Mouse (Mus musculus): ENCODE measurements around the gene Foxn4. TPM values are rescaled to one million over a fixed set of nuclear protein-coding genes. Genes with fewer than 3 reads are reported as not detected.

The Foxn4 gene
- polyA plus RNA-seq, 1 experiment from 2014 or later: 0.09 TPM

GRCm38 (mm10) chr5:114284604-114285397, 11.2 kb upstream of the Foxn4 start:
- DNase-seq (ENCODE audit: low spot score): peak; percentile 78
- peaks cover 6% of the 10 kb centered on the region; the same call in 1 of the 2 replicates for H3K27me3 ChIP-seq (replicated peaks; ENCODE audit: control insufficient read depth, insufficient read depth, low read length)
- H3K9ac ChIP-seq (ENCODE audit: low read length): no peak overlapping the region

GRCm38 (mm10) chr5:114282346-114282745, 8.7 kb upstream of the Foxn4 start:
- DNase-seq (ENCODE audit: low spot score): no peak
- WGBS: 59% methylated on average over 6 of the region's 6 CpGs
- Histone ChIP-seq H3K27ac (ENCODE audit: low read depth, low read length) (no peak overlapping the region), H3K27me3 (replicated peaks; ENCODE audit: control insufficient read depth, insufficient read depth, low read length) (peaks cover 17% of the 10 kb centered on the region), H3K4me3 (ENCODE audit: low read depth, low read length) (no peak overlapping the region), H3K9me3 (replicated peaks; ENCODE audit: control insufficient read depth, low read length) (no peaks in the 10 kb centered on the region), H3K9ac (ENCODE audit: low read length) (no peak overlapping the region), H3K4me1 (ENCODE audit: control insufficient read depth, insufficient read depth, low read length) (peaks cover 11% of the 10 kb centered on the region), H3K36me3 (ENCODE audit: control insufficient read depth, insufficient read depth, low read length) (no peaks in the 10 kb centered on the region), H3K4me2 (ENCODE audit: low read length) (no peak overlapping the region)
- ATAC-seq: no peak

More at GRCm38 (mm10) chr5:114284604-114285397, 11.2 kb upstream of the Foxn4 start:
- Histone ChIP-seq H3K4me1 (ENCODE audit: control insufficient read depth, insufficient read depth, low read length) (peaks cover 7% of the 10 kb centered on the region), H3K4me3 (ENCODE audit: low read depth, low read length) (no peak overlapping the region), H3K36me3 (ENCODE audit: control insufficient read depth, insufficient read depth, low read length) (no peaks in the 10 kb centered on the region), H3K4me2 (ENCODE audit: low read length) (peak overlapping the region; percentile 7; the same call in 1 of the 2 replicates), H3K9me3 (replicated peaks; ENCODE audit: control insufficient read depth, low read length) (no peaks in the 10 kb centered on the region), H3K27ac (ENCODE audit: low read depth, low read length) (peak overlapping the region; percentile 58; the same call in 1 of the 2 replicates)
- peak; percentile 75 for ATAC-seq
- WGBS: 23% methylated on average over 13 of the region's 13 CpGs

GRCm38 (mm10) chr5:114279382-114280143, 6.0 kb upstream of the Foxn4 start:
- WGBS: 18% methylated on average over 12 of the region's 12 CpGs
- H3K27me3 ChIP-seq (replicated peaks; ENCODE audit: control insufficient read depth, insufficient read depth, low read length): peaks cover 44% of the 10 kb centered on the region
- no peak overlapping the region for H3K4me3 ChIP-seq (ENCODE audit: low read depth, low read length)
- no peaks in the 10 kb centered on the region for H3K36me3 ChIP-seq (ENCODE audit: control insufficient read depth, insufficient read depth, low read length)
- no peak for ATAC-seq
- peak overlapping the region; percentile 26; the same call in 1 of the 2 replicates for H3K4me2 ChIP-seq (ENCODE audit: low read length)
- H3K27ac ChIP-seq (ENCODE audit: low read depth, low read length): 0 out of 2 replicates have a peak overlapping the region, but pooled peaks have one; percentile 9
- peak; percentile 59 for DNase-seq (ENCODE audit: low spot score)
- no peak overlapping the region for H3K9ac ChIP-seq (ENCODE audit: low read length)
- peaks cover 10% of the 10 kb centered on the region for H3K4me1 ChIP-seq (ENCODE audit: control insufficient read depth, insufficient read depth, low read length)
- no peaks in the 10 kb centered on the region for H3K9me3 ChIP-seq (replicated peaks; ENCODE audit: control insufficient read depth, low read length)

GRCm38 (mm10) chr5:114275991-114276390, 2.4 kb upstream of the Foxn4 start:
- 13% methylated on average over 16 of the region's 16 CpGs for WGBS
- ATAC-seq (no peak), DNase-seq (ENCODE audit: low spot score) (no peak)
- Histone ChIP-seq H3K4me1 (ENCODE audit: control insufficient read depth, insufficient read depth, low read length) (peaks cover 8% of the 10 kb centered on the region), H3K4me2 (ENCODE audit: low read length) (no peak overlapping the region), H3K9ac (ENCODE audit: low read length) (no peak overlapping the region), H3K27ac (ENCODE audit: low read depth, low read length) (no peak overlapping the region), H3K9me3 (replicated peaks; ENCODE audit: control insufficient read depth, low read length) (no peaks in the 10 kb centered on the region), H3K4me3 (ENCODE audit: low read depth, low read length) (no peak overlapping the region), H3K36me3 (ENCODE audit: control insufficient read depth, insufficient read depth, low read length) (no peaks in the 10 kb centered on the region), H3K27me3 (replicated peaks; ENCODE audit: control insufficient read depth, insufficient read depth, low read length) (peaks cover 74% of the 10 kb centered on the region)

DNA sequence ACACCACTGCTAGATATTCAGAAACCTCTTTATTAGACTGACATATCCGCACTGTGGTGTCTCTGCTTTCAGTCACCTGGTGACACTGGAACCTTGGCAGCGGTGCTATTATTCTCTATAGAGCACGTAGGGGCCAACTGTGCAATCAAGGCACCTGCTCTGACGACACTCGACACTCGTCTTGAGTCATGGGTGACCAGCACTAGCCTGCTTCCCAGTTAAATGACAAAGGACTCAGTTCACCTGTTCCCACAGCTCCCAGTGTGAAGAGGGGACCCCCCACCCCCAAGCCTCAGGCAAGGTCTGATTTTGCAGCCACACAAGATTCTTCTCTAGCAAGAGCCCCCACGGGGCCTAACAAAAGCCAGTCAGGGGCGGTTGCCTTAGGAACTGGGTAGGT, 1.7 kb upstream of the Foxn4 start:
- Histone ChIP-seq H3K9me3 (replicated peaks; ENCODE audit: control insufficient read depth, low read length) (no peaks in the 10 kb centered on the region), H3K27me3 (replicated peaks; ENCODE audit: control insufficient read depth, insufficient read depth, low read length) (peaks cover 70% of the 10 kb centered on the region), H3K36me3 (ENCODE audit: control insufficient read depth, insufficient read depth, low read length) (no peaks in the 10 kb centered on the region), H3K27ac (ENCODE audit: low read depth, low read length) (no peak overlapping the region), H3K4me1 (ENCODE audit: control insufficient read depth, insufficient read depth, low read length) (peaks cover 8% of the 10 kb centered on the region), H3K4me3 (ENCODE audit: low read depth, low read length) (no peak overlapping the region), H3K4me2 (ENCODE audit: low read length) (no peak overlapping the region), H3K9ac (ENCODE audit: low read length) (no peak overlapping the region)
- WGBS: 3% methylated on average over 8 of the region's 8 CpGs
- no peak for DNase-seq (ENCODE audit: low spot score)
- no peak for ATAC-seq

DNA sequence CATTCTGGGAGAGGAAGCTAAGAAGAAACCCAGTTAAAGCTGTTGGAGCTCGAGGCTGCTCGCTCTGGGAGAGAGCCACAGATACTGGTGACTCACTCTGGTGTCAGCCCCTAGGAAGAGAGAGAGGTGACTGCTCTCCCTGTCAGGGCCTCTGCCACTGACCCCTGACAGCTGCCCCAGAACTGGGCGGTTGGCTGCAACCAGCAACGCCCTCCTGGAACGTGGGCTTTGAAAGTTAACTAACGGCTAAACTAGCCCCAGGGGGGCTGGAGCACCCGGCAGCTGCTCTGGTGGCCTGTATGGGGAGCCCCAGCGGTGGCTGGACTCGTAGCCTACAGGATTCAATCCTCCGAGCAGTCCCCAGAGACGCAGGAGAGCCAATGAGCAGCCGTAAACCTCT, 3.6 kb downstream of the Foxn4 start:
- Histone ChIP-seq H3K36me3 (ENCODE audit: control insufficient read depth, insufficient read depth, low read length) (no peaks in the 10 kb centered on the region), H3K9me3 (replicated peaks; ENCODE audit: control insufficient read depth, low read length) (no peaks in the 10 kb centered on the region), H3K27me3 (replicated peaks; ENCODE audit: control insufficient read depth, insufficient read depth, low read length) (peaks cover 37% of the 10 kb centered on the region), H3K9ac (ENCODE audit: low read length) (no peak overlapping the region), H3K4me1 (ENCODE audit: control insufficient read depth, insufficient read depth, low read length) (no peaks in the 10 kb centered on the region; the same call in 1 of the 2 replicates), H3K4me2 (ENCODE audit: low read length) (no peak overlapping the region), H3K27ac (ENCODE audit: low read depth, low read length) (no peak overlapping the region), H3K4me3 (ENCODE audit: low read depth, low read length) (no peak overlapping the region)
- WGBS: 26% methylated on average over 12 of the region's 12 CpGs
- DNase-seq (ENCODE audit: low spot score): no peak
- ATAC-seq: no peak

DNA sequence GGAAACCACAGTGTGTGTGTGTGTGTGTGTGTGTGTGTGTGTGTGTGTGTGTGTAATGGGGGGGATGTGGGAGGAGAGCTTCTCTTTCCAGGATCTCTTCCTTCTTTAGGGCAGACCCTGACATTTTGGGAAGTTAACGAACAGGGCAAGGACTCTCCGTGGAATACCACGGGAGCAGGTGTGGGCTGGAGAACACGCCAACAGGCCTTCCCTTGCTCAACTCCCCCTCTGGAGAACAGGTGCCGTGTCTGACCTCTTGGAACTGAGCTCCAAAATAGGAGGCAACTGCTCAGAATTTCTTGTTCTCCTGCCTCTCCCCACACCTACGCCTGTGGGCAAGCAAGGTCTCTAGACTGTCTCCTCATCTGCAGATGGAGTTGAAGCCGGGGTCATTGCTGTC, 4.1 kb downstream of the Foxn4 start:
- Histone ChIP-seq H3K27me3 (replicated peaks; ENCODE audit: control insufficient read depth, insufficient read depth, low read length) (peaks cover 32% of the 10 kb centered on the region), H3K4me3 (ENCODE audit: low read depth, low read length) (no peak overlapping the region), H3K27ac (ENCODE audit: low read depth, low read length) (no peak overlapping the region), H3K4me1 (ENCODE audit: control insufficient read depth, insufficient read depth, low read length) (no peaks in the 10 kb centered on the region; the same call in 1 of the 2 replicates), H3K4me2 (ENCODE audit: low read length) (no peak overlapping the region), H3K36me3 (ENCODE audit: control insufficient read depth, insufficient read depth, low read length) (no peaks in the 10 kb centered on the region), H3K9me3 (replicated peaks; ENCODE audit: control insufficient read depth, low read length) (no peaks in the 10 kb centered on the region), H3K9ac (ENCODE audit: low read length) (no peak overlapping the region)
- DNase-seq (ENCODE audit: low spot score) (no peak), ATAC-seq (no peak)
- 66% methylated on average over 7 of the region's 7 CpGs for whole genome bisulfite sequencing

GRCm38 (mm10) chr5:114268646-114269045, 5.0 kb downstream of the Foxn4 start:
- no peak overlapping the region for H3K4me3 ChIP-seq (ENCODE audit: low read depth, low read length)
- ATAC-seq (peak; percentile 62), DNase-seq (ENCODE audit: low spot score) (peak; percentile 56)
- WGBS: 27% methylated on average over 7 of the region's 7 CpGs
- no peaks in the 10 kb centered on the region for H3K36me3 ChIP-seq (ENCODE audit: control insufficient read depth, insufficient read depth, low read length)
- H3K27me3 ChIP-seq (replicated peaks; ENCODE audit: control insufficient read depth, insufficient read depth, low read length): peaks cover 23% of the 10 kb centered on the region
- H3K9ac ChIP-seq (ENCODE audit: low read length): no peak overlapping the region
- no peaks in the 10 kb centered on the region for H3K9me3 ChIP-seq (replicated peaks; ENCODE audit: control insufficient read depth, low read length)
- H3K4me2 ChIP-seq (ENCODE audit: low read length): no peak overlapping the region
- H3K4me1 ChIP-seq (ENCODE audit: control insufficient read depth, insufficient read depth, low read length): peaks cover 4% of the 10 kb centered on the region; the same call in 1 of the 2 replicates
- no peak overlapping the region for H3K27ac ChIP-seq (ENCODE audit: low read depth, low read length)

All from forebrain, embryonic 14.5 days (tissue).